In the genomic region with DNA sequence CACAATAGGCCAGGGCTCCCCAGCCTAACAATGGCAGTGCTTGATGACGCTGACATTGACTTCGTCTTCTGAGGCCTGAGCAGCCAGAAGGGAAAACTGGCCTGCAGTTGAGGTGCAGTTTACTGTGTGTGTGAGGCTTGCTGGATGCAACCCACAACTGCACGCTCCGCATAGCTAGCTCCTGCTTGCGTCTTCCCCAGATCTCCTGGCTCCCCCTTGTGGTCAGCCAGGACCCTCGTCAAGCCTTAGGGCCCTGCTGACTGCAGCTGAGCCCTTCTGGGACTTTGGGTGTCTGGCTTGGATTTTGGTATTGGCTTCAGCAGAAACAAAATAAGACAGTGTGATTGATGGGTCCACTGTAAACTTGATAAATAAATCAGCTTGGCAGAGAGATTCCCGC, we compare ENCODE assay signal across 8 mouse cellular contexts.
A peak's percentile ranks its signal among the peaks of the same experiment; 100 is the strongest.
DNase-seq lines count a peak whose midpoint lies in the region; ATAC-seq and TF ChIP-seq lines count a peak whose summit lies in the region.

No protein-coding gene starts in this region.

- TF ChIP-seq CTCF in cerebellum, adult 2 months (IDR thresholded peaks at IDR 0.05; ENCODE audit: borderline replicate concordance, insufficient read depth, low read depth, low read length), result peak; percentile 94
- TF ChIP-seq CTCF in spleen, adult 2 months (IDR thresholded peaks at IDR 0.05; ENCODE audit: extremely low read depth, insufficient read depth, insufficient read length, insufficient replicate concordance), result peak; percentile 65; the same call in 1 of the 2 replicates

- H3K9me3 ChIP-seq in midbrain, embryonic 15.5 days, result no peaks in the 10 kb centered on the region

- no peak overlapping the region for H3K9ac ChIP-seq in midbrain, embryonic 15.5 days

- TF ChIP-seq POLR2A in cerebellum, adult 2 months (IDR thresholded peaks at IDR 0.05; ENCODE audit: borderline replicate concordance, insufficient read depth, low read length), result no peak
- TF ChIP-seq POLR2A in spleen, adult 2 months (IDR thresholded peaks at IDR 0.05; ENCODE audit: low read depth, low read length), result no peak

- H3K36me3 ChIP-seq in midbrain, embryonic 15.5 days (replicated peaks), result no peaks in the 10 kb centered on the region
- H3K36me3 ChIP-seq in spleen, adult 2 months (ENCODE audit: control insufficient read depth, insufficient read depth, low read length), result no peaks in the 10 kb centered on the region

- H3K27ac ChIP-seq in cerebellum, adult 2 months (ENCODE audit: insufficient read depth, low read length), result no peak overlapping the region
- no peak overlapping the region for H3K27ac ChIP-seq in midbrain, embryonic 15.5 days
- H3K27ac ChIP-seq in spleen, adult 2 months (ENCODE audit: insufficient read depth, low read length), result no peak overlapping the region

- H3K4me3 ChIP-seq in cerebellum, adult 2 months (replicated peaks; ENCODE audit: insufficient read depth, low read depth, low read length), result no peak overlapping the region
- H3K4me3 ChIP-seq in midbrain, embryonic 15.5 days, result no peak overlapping the region
- H3K4me3 ChIP-seq in spleen, adult 2 months (ENCODE audit: extremely low read depth, insufficient read depth, insufficient read length), result no peak overlapping the region

- H3K27me3 ChIP-seq in cerebellum, adult 2 months (ENCODE audit: control insufficient read depth, insufficient read depth, low read length), result no peaks in the 10 kb centered on the region
- H3K27me3 ChIP-seq in midbrain, embryonic 15.5 days (replicated peaks), result peaks cover 20% of the 10 kb centered on the region
- no peaks in the 10 kb centered on the region for H3K27me3 ChIP-seq in spleen, adult 2 months (ENCODE audit: control insufficient read depth, insufficient read depth, low read length)

- H3K4me1 ChIP-seq in cerebellum, adult 2 months (ENCODE audit: control insufficient read depth, insufficient read depth, low read length), result peaks cover 15% of the 10 kb centered on the region
- peaks cover 20% of the 10 kb centered on the region for H3K4me1 ChIP-seq in midbrain, embryonic 15.5 days
- H3K4me1 ChIP-seq in spleen, adult 2 months (ENCODE audit: control insufficient read depth, insufficient read depth, insufficient read length), result no peaks in the 10 kb centered on the region

- peak; percentile 81; the same call in 1 of the 2 replicates for ATAC-seq in frontal cortex, adult (ENCODE audit: low TSS enrichment)
- ATAC-seq in midbrain, embryonic 15.5 days (replicated peaks), result 0 out of 2 replicates have a peak, but pooled peaks have one; percentile 62
- ATAC-seq in activated CD4-positive, CD25-positive, alpha-beta regulatory T cell, adult 4 months, result no peak

- no peak overlapping the region for H3K4me2 ChIP-seq in midbrain, embryonic 15.5 days

- intact Hi-C loops in left cerebral cortex, postnatal 14 days (cut with DNase I), result loop anchor here (2.0 to 5.0 kb wide), 3 partner anchors 52 to 219 kb away; no protein-coding TSS in a partner anchor

- DNase-seq in WW6 (ENCODE audit: low read depth, low spot score), result peak; percentile 33
- peak; percentile 71 to 75 for DNase-seq in cerebellum, adult 2 months
- DNase-seq in induced T-regulatory cell, adult 2 months (ENCODE audit: low read depth), result peak; percentile 68
- DNase-seq in left cerebral cortex, postnatal 14 days (ENCODE audit: low spot score in 2 of 2), result peak; percentile 37 to 66
- DNase-seq in spleen, adult 2 months (ENCODE audit: low read depth in 1 of 2, low spot score in 2 of 2), result peak; percentile 4 to 54

- 8% methylated on average over 7 of the region's 7 CpGs for WGBS in cerebellum, adult 2 months
- 13% methylated on average over 7 of the region's 7 CpGs for WGBS in midbrain, embryonic 15.5 days
- WGBS in spleen, adult 2 months, result 19% methylated on average over 7 of the region's 7 CpGs
